Mouse (Mus musculus) natural killer cell, adult 2 months (primary cell): ENCODE measurements around the gene Trmo.

Experiments used
- DNase-seq, 2 experiments: peaks; one replicate each; pipeline ENCODE4 v3.0.0; 2022; ENCODE audit warnings: low spot score in 2 of 2

Trmo gene

DNA sequence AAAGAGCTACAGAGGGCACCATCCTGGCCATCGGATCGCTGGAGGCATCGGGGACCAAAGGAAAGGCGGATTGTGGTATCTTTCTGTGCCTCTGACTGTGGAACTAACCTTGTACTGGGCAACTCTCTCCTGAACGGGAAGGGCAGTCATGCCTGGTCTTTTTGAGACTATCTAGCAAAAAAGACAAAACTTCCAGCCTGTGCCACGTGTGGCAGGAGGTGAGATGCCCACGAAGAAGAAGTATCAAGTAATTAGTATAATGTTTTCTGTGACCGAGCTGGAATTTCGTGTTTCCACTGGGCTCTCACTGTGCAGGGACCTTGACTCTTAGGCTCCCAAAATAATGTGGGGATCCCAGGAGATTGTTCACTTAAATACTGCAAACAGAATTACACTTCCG, 50.2 kb downstream of the Trmo start:
- DNase-seq: no peak

DNA sequence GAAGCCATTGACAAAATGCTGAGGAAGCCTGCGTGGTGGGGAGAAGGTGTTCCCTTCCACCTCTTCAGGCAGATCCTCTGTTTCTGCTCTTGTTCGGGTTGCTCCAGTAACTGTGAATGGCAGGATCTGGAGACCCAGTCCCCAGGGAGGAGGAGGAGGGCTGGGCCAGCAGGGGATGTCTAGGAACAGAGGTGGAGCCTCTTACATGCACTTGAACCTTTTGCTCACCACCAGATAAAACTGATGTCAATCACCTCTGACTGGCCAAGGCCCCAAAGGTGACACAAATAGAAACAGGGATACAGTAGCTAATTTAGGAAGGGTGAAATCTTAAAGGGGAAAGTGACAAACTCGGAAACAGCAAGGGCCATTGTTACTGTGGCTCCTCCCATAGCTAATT, 51.2 kb downstream of the Trmo start:
- DNase-seq: no peak

DNA sequence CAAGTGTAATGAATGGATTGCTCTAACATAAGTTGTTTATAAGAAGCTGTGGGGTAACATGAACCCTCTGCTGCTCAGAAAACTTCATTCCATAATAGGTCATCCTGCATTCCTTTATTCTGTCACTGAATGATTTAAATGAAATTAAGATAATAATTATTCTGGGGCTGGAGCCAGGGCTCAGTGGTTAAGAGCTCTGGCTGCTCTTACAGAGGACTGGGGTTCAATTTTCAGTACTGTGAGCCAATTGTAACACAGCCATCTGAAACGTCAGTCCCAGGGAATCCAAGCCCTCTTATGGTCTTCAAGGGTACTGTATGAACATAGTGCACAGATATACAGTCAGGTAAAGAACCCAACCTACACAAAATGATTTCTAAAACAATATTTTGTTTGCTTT, 53.4 kb downstream of the Trmo start:
- no peak for DNase-seq

DNA sequence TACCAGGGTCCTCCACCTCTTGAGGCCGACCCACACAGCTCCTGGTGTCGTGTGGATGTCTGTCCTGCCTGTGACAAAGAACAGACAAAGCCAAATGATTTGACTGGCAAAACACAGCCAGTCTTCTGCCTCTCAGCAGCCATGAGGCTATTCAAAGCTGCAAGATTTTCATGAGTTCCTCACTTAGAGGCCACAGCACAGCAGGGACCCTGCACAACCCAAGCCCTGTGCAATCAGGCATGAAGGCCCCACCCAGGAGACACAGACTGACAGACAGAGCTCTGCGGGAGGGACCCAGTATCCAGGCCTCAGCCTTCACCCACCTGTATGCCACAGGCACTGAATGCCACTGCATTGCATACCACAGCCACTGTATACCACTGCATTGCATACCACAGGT, 60.3 kb downstream of the Trmo start:
- DNase-seq: no peak
